Mouse (Mus musculus): ENCODE measurements around the gene Rundc3b. TPM values are rescaled to one million over a fixed set of nuclear protein-coding genes. Genes with fewer than 3 reads are reported as not detected.

Rundc3b gene
- 35.5 and 44.8 TPM in 2 replicates for polyA plus RNA-seq (2015; fragmentation: Nextera tagmentation; extraction: Ambion mirVana)

DNA sequence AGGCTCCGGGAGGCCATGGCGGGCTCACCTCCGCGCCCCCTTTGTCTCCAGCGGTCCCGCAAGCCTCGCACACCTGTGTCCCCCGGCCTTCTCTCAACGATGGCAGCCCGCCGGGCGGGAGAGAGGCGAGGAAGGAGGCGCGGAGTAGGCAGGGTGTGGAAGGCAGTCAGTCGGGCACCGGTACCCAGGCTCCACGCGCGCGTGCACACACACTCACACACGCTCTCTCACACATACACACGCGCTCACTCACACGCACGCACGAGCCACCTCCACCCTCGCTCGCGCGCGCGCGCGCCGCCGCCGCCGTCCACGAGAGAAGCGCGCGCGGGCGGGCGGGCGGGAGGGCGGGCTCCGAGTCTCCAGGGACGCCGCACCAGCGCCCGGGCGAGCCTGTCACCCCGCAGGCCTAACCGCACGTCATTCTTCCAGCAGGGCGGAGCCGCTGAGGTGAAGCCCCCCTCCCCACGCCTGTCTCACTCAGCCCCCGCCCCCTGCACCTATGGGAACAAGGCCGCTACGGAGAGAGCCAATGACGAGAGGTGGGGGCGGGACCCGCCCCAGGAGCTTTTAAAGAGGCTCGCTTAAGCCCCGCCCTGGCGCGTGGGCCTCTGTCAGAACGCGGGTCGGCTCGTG lies at the start of gene Rundc3b:
Rundc3b (minus strand) TSS at position 357 of the 636 bp plus-strand sequence.
- Histone ChIP-seq H3K9ac (replicated peaks) (peak within 1 kb of the TSS; percentile 93), H3K27ac (replicated peaks) (peak within 1 kb of the TSS; percentile 95), H3K9me3 (replicated peaks) (no peaks in the 10 kb centered on the region), H3K27me3 (replicated peaks) (no peaks in the 10 kb centered on the region), H3K4me3 (replicated peaks) (peak within 1 kb of the TSS; percentile 91), H3K36me3 (no peaks in the 10 kb centered on the region), H3K4me2 (peak within 1 kb of the TSS; percentile 68), H3K4me1 (peaks cover 9% of the 10 kb centered on the region)
- peak; percentile 98 for ATAC-seq (ENCODE audit: low FRiP score)
- WGBS: under 1% methylated on average over 43 of the region's 74 CpGs

DNA sequence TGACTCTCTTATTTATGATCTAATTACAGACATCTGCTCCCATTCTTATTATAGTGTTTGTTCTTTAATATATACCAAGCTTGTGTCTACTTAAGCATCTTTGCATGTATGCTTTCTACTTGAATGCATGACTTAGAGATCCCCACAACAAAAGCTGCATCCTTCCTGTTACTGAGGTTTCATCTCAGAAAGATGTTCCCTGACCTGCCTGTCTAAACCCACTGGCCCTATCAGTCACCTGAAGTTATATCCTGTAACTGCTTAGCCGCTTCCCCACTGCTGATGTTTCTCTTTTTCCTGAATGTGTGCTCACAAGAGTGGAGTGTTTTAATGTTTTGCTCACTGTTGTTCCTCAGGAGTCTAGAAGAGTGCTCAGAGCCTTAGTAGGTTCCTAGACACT lies 46.9 kb upstream of the Rundc3b start:
- H3K36me3 ChIP-seq: no peaks in the 10 kb centered on the region

DNA sequence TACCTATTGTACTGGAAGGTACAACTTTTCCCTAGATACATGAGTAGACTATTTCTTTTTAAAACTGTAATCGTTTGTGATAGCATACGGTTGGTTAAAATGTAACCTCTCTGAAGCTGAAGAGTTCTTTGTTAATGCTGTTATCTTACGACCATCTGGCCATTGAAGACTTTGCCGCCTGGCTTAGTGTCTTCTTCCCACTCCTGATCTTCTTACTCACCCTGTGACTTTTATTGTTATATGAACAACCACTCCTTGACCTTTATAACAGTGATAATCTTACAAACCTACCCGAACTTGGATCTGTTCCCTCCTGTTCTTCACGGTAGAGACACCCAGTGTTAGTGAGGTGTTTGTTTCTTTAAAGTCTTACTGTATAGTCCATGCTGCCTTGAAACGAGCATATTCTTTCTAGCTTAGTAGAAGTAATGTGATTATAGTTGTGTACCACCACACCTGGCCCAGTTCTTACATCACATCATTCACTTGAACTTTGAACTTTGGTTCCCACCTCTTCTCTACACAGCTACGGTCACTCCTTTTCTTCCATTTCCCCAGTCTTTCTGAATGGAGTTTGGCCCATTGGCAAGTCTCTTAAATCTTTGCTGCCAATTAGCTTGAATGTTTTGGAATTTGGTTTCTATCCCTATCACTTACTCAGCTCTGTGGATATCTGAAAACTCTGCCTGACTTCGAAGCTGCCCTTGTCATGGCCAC lies 45.2 kb upstream of the Rundc3b start:
- Histone ChIP-seq H3K9ac (replicated peaks) (no peak overlapping the region), H3K36me3 (no peaks in the 10 kb centered on the region), H3K27ac (replicated peaks) (no peak overlapping the region), H3K27me3 (replicated peaks) (no peaks in the 10 kb centered on the region), H3K4me2 (no peak overlapping the region), H3K9me3 (replicated peaks) (no peaks in the 10 kb centered on the region), H3K4me3 (replicated peaks) (no peak overlapping the region), H3K4me1 (no peaks in the 10 kb centered on the region)
- ATAC-seq (ENCODE audit: low FRiP score): no peak
- 85% methylated on average over 9 of the region's 9 CpGs for WGBS

More for the DNA sequence above, 46.9 kb upstream of the Rundc3b start:
- 94% methylated on average over 1 of the region's 1 CpGs for WGBS
- H3K9me3 ChIP-seq (replicated peaks): no peaks in the 10 kb centered on the region
- no peaks in the 10 kb centered on the region for H3K4me1 ChIP-seq
- no peak overlapping the region for H3K9ac ChIP-seq (replicated peaks)
- no peak overlapping the region for H3K4me2 ChIP-seq
- H3K4me3 ChIP-seq (replicated peaks): no peak overlapping the region
- no peak for ATAC-seq (ENCODE audit: low FRiP score)
- no peak overlapping the region for H3K27ac ChIP-seq (replicated peaks)
- H3K27me3 ChIP-seq (replicated peaks): no peaks in the 10 kb centered on the region

DNA sequence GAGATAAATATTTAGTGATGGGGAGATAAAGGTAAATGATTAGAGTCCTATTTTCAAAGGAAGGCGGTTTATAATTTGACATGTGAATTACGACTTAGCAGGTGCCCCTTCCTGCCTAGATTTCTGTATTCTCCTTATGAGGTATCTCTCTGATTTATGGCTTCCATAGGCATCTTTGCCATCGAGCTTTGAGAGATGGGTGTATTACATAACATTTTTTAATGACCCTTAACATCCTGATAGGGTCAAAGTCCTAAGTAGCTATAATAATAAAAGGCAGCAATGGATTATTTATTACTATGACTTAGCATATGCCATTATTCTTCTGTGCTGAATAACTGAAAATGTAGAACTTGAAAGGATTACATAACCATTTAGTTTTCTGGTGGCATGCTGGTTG lies 41.9 kb upstream of the Rundc3b start:
- Histone ChIP-seq H3K27me3 (replicated peaks) (no peaks in the 10 kb centered on the region), H3K4me2 (no peak overlapping the region), H3K9me3 (replicated peaks) (no peaks in the 10 kb centered on the region), H3K36me3 (no peaks in the 10 kb centered on the region), H3K27ac (replicated peaks) (no peak overlapping the region), H3K9ac (replicated peaks) (no peak overlapping the region), H3K4me1 (peaks cover 12% of the 10 kb centered on the region), H3K4me3 (replicated peaks) (no peak overlapping the region)
- ATAC-seq (ENCODE audit: low FRiP score): no peak
- 54% methylated on average over 3 of the region's 3 CpGs for WGBS

DNA sequence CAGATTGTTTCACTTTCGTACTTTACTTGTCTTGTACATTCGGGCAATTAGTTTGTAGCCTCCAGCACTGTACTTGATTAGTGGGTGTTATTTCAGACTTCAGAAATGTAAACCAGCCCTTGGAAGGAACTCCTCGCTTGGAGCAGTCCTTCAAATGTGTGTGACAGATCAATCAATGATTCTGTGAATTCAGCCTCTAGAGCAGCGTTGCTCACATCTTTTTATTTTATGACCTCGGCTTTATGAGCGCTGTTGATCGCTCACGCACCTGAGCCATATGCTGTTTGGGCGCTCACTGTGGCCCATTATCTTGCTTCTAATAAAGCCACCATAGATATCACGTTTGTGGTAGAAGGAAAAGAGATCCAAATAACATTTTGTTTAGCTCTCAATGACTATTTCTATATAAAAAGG lies 38.0 kb upstream of the Rundc3b start:
- Histone ChIP-seq H3K4me2 (peak overlapping the region; percentile 91), H3K4me3 (replicated peaks) (peak overlapping the region; percentile 44), H3K4me1 (peaks cover 12% of the 10 kb centered on the region), H3K9me3 (replicated peaks) (no peaks in the 10 kb centered on the region), H3K27me3 (replicated peaks) (no peaks in the 10 kb centered on the region), H3K36me3 (no peaks in the 10 kb centered on the region), H3K27ac (replicated peaks) (no peak overlapping the region), H3K9ac (replicated peaks) (peak overlapping the region; percentile 36; the same call in 1 of the 2 replicates)
- ATAC-seq (ENCODE audit: low FRiP score): peak; percentile 31; the same call in 1 of the 2 replicates
- 47% methylated on average over 10 of the region's 10 CpGs for WGBS

DNA sequence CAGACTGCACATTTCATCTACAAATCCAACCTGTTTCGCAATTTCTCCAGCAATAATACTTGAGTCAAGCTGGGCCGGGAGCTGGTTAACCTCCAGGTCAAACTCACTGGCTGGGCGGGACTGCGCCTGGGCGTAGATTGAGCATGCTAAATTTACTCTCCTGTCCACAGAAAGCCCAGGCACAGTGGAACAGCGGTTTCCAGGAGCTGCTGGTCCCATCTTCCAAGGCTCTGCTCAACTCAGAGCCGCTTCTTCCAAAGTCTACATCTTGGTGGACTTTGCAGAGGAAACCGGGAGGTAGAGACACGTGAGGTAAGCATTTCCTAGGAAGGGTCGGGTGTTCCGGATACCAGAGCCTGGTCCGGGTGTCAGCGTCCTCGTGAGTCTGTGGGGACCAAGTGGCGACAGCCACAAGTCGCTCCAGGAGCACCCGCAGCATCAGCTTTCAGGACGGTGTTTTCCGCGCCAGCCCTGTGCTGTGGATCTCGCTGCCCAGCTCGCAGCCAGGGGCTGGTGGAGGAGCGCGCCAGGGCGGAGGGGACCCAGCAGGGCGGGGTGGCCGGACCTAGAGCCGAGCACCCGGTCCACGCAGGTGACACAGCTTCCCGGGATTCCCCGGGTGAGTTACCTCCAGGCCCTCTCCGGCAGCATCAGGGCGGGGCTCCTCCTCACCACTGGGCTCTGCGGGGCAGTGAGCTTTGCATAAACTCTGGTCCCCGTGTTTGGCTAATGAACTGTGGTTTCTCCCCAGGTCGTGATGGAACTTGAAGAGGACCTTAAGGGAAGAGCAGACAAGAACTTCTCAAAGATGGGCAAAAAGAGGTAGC lies 37.4 kb upstream of the Rundc3b start, which contains the start of gene Abcb1a:
Abcb1a (plus strand) TSS at position 167 of the 827 bp plus-strand sequence.
- no peaks in the 10 kb centered on the region for H3K9me3 ChIP-seq (replicated peaks)
- H3K27me3 ChIP-seq (replicated peaks): no peaks in the 10 kb centered on the region
- H3K36me3 ChIP-seq: no peaks in the 10 kb centered on the region
- peak; percentile 85 for ATAC-seq (ENCODE audit: low FRiP score)
- peak within 1 kb of the TSS; percentile 36; the same call in 1 of the 2 replicates for H3K9ac ChIP-seq (replicated peaks)
- peaks cover 12% of the 10 kb centered on the region for H3K4me1 ChIP-seq
- peak within 1 kb of the TSS; percentile 44 for H3K4me3 ChIP-seq (replicated peaks)
- peak within 1 kb of the TSS; percentile 91 for H3K4me2 ChIP-seq
- H3K27ac ChIP-seq (replicated peaks): no peak within 1 kb of the TSS
- WGBS: 7% methylated on average over 37 of the region's 37 CpGs

DNA sequence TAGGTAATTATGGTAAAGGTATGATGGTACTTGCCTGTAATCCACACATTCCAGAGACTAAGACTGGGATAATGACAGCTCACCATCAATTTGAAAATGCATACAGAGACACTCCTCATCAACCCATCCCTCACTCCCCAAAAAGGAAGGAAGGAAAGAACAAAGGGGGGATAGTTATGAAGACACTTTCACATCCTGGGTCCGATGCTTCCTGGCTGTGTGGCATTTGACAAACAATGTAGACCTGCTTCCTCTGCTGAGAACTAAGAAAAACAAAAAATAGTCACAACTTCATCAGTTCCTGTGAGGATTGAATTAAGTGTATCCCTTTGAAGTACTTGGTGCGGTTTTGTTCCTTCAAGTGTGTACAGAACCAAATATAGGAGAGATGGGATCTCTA lies 29.3 kb upstream of the Rundc3b start:
- no peak for ATAC-seq (ENCODE audit: low FRiP score)

DNA sequence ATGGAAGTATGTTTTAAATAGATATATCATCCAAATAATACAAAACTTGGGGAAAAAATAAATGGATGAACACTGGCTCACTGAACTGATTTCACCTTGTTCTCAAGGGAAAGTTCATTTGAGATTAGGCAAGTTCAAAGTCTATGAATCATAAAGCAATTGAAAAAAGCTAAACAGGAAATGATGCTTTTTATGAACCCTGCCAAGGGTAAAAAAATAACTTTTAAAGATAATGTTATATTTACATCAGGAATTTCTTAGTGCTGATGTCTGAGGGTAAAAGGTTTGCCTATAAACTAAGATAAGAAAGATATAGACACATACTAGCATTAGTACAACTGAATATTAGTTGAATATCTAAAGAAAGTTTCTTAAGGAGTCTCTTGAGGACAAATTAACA lies 26.0 kb upstream of the Rundc3b start:
- Histone ChIP-seq H3K9ac (replicated peaks) (no peak overlapping the region), H3K4me2 (no peak overlapping the region), H3K36me3 (no peaks in the 10 kb centered on the region), H3K4me1 (no peaks in the 10 kb centered on the region), H3K9me3 (replicated peaks) (no peaks in the 10 kb centered on the region), H3K27ac (replicated peaks) (no peak overlapping the region), H3K4me3 (replicated peaks) (no peak overlapping the region), H3K27me3 (replicated peaks) (no peaks in the 10 kb centered on the region)
- no peak for ATAC-seq (ENCODE audit: low FRiP score)

More for the DNA sequence above, 29.3 kb upstream of the Rundc3b start:
- H3K27ac ChIP-seq (replicated peaks): no peak overlapping the region
- H3K9ac ChIP-seq (replicated peaks): no peak overlapping the region
- no peaks in the 10 kb centered on the region for H3K36me3 ChIP-seq
- H3K9me3 ChIP-seq (replicated peaks): no peaks in the 10 kb centered on the region
- no peak overlapping the region for H3K4me2 ChIP-seq
- H3K4me1 ChIP-seq: no peaks in the 10 kb centered on the region
- no peak overlapping the region for H3K4me3 ChIP-seq (replicated peaks)
- WGBS: 87% methylated on average over 2 of the region's 2 CpGs
- H3K27me3 ChIP-seq (replicated peaks): no peaks in the 10 kb centered on the region

DNA sequence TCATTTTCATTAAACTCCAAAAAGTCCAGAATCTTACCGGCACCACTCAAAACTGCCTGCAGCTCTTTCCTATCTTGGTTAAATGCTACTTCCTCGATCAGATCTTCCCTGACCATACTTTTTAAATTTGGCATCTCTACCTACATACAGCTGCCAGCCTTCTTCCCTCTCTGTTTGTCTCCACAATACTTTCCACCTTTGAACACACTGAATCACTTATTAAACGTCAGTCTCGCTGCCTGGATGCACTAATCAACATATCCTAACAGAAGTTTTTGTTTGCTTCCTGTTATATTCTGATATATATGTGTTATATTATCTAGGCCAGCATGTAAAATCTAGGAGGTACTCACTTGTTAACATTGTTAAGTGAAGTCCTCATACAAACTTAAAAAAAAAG lies 25.5 kb upstream of the Rundc3b start:
- ATAC-seq (ENCODE audit: low FRiP score): no peak
- Histone ChIP-seq H3K4me2 (no peak overlapping the region), H3K9ac (replicated peaks) (no peak overlapping the region), H3K4me1 (no peaks in the 10 kb centered on the region), H3K27ac (replicated peaks) (no peak overlapping the region), H3K4me3 (replicated peaks) (no peak overlapping the region), H3K9me3 (replicated peaks) (no peaks in the 10 kb centered on the region), H3K36me3 (no peaks in the 10 kb centered on the region), H3K27me3 (replicated peaks) (no peaks in the 10 kb centered on the region)
- 84% methylated on average over 4 of the region's 4 CpGs for WGBS

DNA sequence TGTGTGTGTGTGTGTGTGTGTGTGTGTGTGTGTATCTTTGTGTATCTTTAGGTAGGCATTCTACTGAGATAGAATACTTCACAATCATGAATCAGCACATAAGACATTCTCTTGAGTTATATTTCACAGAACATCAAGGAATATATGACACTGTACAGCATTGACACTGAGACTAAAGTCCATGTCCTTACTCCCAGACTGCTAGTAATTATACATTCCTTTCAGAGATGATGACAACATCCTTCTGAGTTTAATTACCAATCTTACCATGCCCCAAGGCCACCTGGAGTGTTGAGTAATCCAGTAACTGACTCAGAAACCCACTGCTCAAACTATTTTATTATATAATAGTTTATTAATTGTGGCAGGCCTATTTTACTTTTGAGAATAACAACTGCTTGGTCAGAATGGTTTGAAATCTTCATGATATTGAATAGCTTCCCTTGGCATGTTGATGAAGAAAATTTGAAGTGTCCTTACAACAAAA lies 11.8 kb upstream of the Rundc3b start:
- Histone ChIP-seq H3K27ac (replicated peaks) (no peak overlapping the region), H3K4me1 (no peaks in the 10 kb centered on the region), H3K27me3 (replicated peaks) (no peaks in the 10 kb centered on the region), H3K36me3 (no peaks in the 10 kb centered on the region), H3K9ac (replicated peaks) (no peak overlapping the region), H3K4me2 (no peak overlapping the region), H3K9me3 (replicated peaks) (no peaks in the 10 kb centered on the region), H3K4me3 (replicated peaks) (no peak overlapping the region)
- no peak for ATAC-seq (ENCODE audit: low FRiP score)

DNA sequence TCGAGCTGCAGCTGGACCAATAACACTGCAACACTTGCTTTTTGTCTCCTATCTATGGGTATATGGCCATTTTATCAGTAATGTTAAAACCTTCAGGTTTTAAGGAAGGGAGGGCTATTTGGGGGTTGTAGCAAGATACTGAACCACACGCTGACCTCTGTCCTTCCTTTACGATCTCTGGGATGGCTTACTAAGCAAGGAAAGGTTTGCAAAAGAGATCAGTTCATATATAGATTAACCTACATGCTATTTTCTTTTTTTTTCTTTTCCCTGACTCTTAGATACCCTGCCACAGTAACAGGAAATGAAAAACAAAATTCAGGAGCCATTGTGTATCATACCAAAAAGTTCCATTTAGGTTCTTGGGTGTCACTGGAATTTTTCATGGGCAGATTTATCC lies 10.1 kb upstream of the Rundc3b start:
- Histone ChIP-seq H3K4me3 (replicated peaks) (no peak overlapping the region), H3K9me3 (replicated peaks) (no peaks in the 10 kb centered on the region), H3K9ac (replicated peaks) (no peak overlapping the region), H3K4me1 (no peaks in the 10 kb centered on the region), H3K27me3 (replicated peaks) (no peaks in the 10 kb centered on the region), H3K4me2 (no peak overlapping the region), H3K36me3 (no peaks in the 10 kb centered on the region), H3K27ac (replicated peaks) (no peak overlapping the region)
- WGBS: 88% methylated on average over 3 of the region's 3 CpGs
- ATAC-seq (ENCODE audit: low FRiP score): no peak

Measured in neural tube, embryonic 15.5 days (tissue).